Mouse (Mus musculus) intestine, embryonic 14.5 days (tissue): ENCODE measurements at regions not wholly inside any gene's neighbourhood (a gene's known extent, or its start where the extent isn't known, plus 50 kb on each side); places are given as distances from the start of the nearest gene placed in this dataset.

Experiments used
- ATAC-seq: fragments of 200-750 bp; cut with Nextera tagmentation; replicated peaks from 2 replicates; pipeline ENCODE4 v1.8.0; 2017; ENCODE audit warnings: low read depth, moderate number of reproducible peaks, moderate TSS enrichment, moderate library complexity; ENCODE audit not compliant: low FRiP score, low TSS enrichment
- DNase-seq: peaks from one replicate; pipeline ENCODE4 v3.0.0-alpha.2; 2018; ENCODE audit warnings: low spot score
- H3K27ac ChIP-seq: fragments of 300-500 bp; sonication (generic); 2 replicates; pipeline ENCODE4 v1.5.1; 2014; ENCODE audit warnings: low read depth, mild to moderate bottlenecking, control low read depth
- H3K27me3 ChIP-seq: fragments of 300-500 bp; sonication (generic); replicated peaks from 2 replicates; pipeline ENCODE4 v1.6.1; 2014; ENCODE audit warnings: low read length, control low read depth; ENCODE audit not compliant: control insufficient read depth, insufficient read depth
- H3K36me3 ChIP-seq: fragments of 300-500 bp; sonication (generic); 2 replicates; pipeline ENCODE4 v1.6.1; 2014; ENCODE audit warnings: low read length, control low read depth; ENCODE audit not compliant: control insufficient read depth, insufficient read depth
- H3K4me1 ChIP-seq: fragments of 300-500 bp; sonication (generic); replicated peaks from 2 replicates; pipeline ENCODE4 v1.6.1; 2014; ENCODE audit warnings: low read length, control low read depth, mixed read lengths; ENCODE audit not compliant: control insufficient read depth, insufficient read depth
- H3K4me2 ChIP-seq: fragments of 300-500 bp; sonication (generic); 2 replicates; pipeline ENCODE4 v1.6.1; 2014; ENCODE audit warnings: low read length
- H3K4me3 ChIP-seq: fragments of 300-500 bp; sonication (generic); 2 replicates; pipeline ENCODE4 v1.5.1; 2014; ENCODE audit warnings: low read depth, low read length, control low read depth, mixed read lengths
- H3K9ac ChIP-seq: fragments of 300-500 bp; sonication (generic); 2 replicates; pipeline ENCODE4 v1.6.1; 2014; ENCODE audit warnings: mild to moderate bottlenecking, low read length
- H3K9me3 ChIP-seq: fragments of 300-500 bp; sonication (generic); 2 replicates; pipeline ENCODE4 v1.6.1; 2016; ENCODE audit warnings: low read length, control low read depth; ENCODE audit not compliant: control insufficient read depth
- WGBS: fragments of 180-500 bp; shearing (Covaris S2); extraction: QIAGEN DNeasy Blood & Tissue Kit; methylation state at CpG from one replicate; pipeline ENCODE4 v1.1.7; 2014; 5-methylcytosine and 5-hydroxymethylcytosine counted together

DNA sequence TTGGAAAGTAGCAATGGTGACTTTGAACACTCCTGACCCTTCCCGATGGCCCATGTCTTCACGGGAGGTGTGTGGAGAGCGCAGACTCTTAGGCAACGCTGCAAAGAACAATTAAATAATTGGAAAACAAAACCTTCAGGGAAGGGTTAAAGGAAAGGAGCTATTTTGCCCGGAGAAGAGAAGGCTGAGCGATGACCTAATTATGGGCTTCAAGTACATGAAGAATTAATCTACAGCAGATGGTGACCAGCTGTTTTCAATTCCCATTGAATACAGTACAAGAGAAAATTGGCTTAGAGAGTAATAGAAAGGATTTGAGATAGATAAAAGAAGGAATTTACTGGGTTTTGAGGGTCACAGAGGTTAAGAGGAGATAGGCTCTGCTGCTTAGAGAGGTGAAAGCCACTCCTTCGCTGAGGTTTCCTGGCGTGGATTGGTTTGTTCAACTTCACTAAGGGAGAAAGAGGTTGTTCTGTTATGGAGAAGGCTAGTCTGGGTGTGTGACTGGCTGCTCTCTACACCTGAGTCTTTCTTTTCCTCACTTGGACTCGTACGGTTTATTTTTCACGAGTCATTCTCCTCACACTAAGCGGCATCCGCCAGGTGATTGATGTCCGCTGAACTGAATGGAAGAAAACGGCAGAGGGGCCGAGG lies 184.7 kb upstream of the Car8 start:
- Histone ChIP-seq H3K27me3 (no peaks in the 10 kb centered on the region), H3K27ac (no peak overlapping the region), H3K9me3 (no peaks in the 10 kb centered on the region), H3K4me3 (no peak overlapping the region), H3K9ac (no peak overlapping the region), H3K4me2 (no peak overlapping the region), H3K4me1 (no peaks in the 10 kb centered on the region), H3K36me3 (no peaks in the 10 kb centered on the region)
- no peak for ATAC-seq
- no peak for DNase-seq
- WGBS: 57% methylated on average over 16 of the region's 16 CpGs

GRCm38 (mm10) chr4:8421285-8421684 lies 182.4 kb upstream of the Car8 start:
- no peak for ATAC-seq
- H3K4me1 ChIP-seq: no peaks in the 10 kb centered on the region
- no peak overlapping the region for H3K27ac ChIP-seq
- 96% methylated on average over 6 of the region's 6 CpGs for WGBS
- H3K4me2 ChIP-seq: no peak overlapping the region
- DNase-seq: no peak
- no peaks in the 10 kb centered on the region for H3K27me3 ChIP-seq
- H3K9me3 ChIP-seq: no peaks in the 10 kb centered on the region
- no peak overlapping the region for H3K4me3 ChIP-seq
- no peak overlapping the region for H3K9ac ChIP-seq
- no peaks in the 10 kb centered on the region for H3K36me3 ChIP-seq

- H3K9me3 ChIP-seq: no peaks in the 10 kb centered on the region
- no peaks in the 10 kb centered on the region for H3K4me1 ChIP-seq
- no peak overlapping the region for H3K9ac ChIP-seq
- no peaks in the 10 kb centered on the region for H3K36me3 ChIP-seq
- ATAC-seq: no peak
- H3K4me2 ChIP-seq: no peak overlapping the region
- H3K27ac ChIP-seq: no peak overlapping the region
- DNase-seq: no peak
- WGBS: 60% methylated on average over 1 of the region's 1 CpGs
- H3K27me3 ChIP-seq: no peaks in the 10 kb centered on the region
- no peak overlapping the region for H3K4me3 ChIP-seq
These were observed 179.7 kb upstream of the Car8 start for GRCm38 (mm10) chr4:8418374-8419031.

DNA sequence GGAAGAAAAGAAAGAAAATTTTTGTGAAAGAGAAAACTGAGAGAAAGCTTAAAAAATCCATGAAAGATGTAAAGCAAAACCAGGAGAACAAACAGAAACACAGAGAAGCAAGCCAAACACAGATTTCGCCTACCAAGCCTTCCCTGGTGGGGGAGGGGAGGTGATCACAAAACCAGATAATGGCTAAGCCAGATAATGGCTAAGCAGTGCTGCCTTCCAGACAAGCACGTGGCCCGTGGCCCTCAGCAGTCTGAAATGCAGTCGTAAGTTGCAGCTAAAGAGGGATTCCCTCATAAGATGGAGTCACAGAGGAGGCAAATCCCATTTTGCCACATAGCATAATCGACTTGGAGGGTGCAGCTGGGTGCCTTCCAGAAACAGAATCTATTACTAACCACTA lies 179.0 kb upstream of the Car8 start:
- 44% methylated on average over 5 of the region's 5 CpGs for WGBS
- no peak overlapping the region for H3K27ac ChIP-seq
- ATAC-seq (no peak), DNase-seq (no peak)
- H3K4me3 ChIP-seq: no peak overlapping the region
- no peak overlapping the region for H3K9ac ChIP-seq
- no peaks in the 10 kb centered on the region for H3K4me1 ChIP-seq
- no peaks in the 10 kb centered on the region for H3K9me3 ChIP-seq
- H3K36me3 ChIP-seq: no peaks in the 10 kb centered on the region
- no peaks in the 10 kb centered on the region for H3K27me3 ChIP-seq
- no peak overlapping the region for H3K4me2 ChIP-seq

DNA sequence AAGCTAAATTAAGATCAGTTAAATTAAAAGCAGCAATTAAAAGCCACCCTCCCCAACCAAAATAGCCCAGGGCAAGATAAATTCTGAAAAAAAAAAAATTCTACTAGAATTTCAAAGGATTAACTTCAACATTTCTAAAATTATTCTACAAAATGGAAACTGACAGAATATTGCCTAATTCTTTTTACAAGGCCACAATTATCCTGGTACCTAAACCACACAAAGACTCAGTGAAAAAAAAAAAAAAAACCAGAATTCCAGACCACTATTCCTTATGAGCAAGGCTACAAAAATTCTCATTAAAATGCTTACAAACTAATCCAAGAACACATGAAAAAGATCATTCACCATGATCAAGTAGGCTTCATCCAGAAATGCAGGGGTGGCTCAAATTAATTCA lies 174.5 kb upstream of the Car8 start:
- Histone ChIP-seq H3K4me1 (no peaks in the 10 kb centered on the region), H3K27me3 (no peaks in the 10 kb centered on the region), H3K27ac (no peak overlapping the region), H3K9me3 (no peaks in the 10 kb centered on the region), H3K4me3 (no peak overlapping the region), H3K9ac (no peak overlapping the region), H3K36me3 (no peaks in the 10 kb centered on the region), H3K4me2 (no peak overlapping the region)
- DNase-seq (no peak), ATAC-seq (no peak)

DNA sequence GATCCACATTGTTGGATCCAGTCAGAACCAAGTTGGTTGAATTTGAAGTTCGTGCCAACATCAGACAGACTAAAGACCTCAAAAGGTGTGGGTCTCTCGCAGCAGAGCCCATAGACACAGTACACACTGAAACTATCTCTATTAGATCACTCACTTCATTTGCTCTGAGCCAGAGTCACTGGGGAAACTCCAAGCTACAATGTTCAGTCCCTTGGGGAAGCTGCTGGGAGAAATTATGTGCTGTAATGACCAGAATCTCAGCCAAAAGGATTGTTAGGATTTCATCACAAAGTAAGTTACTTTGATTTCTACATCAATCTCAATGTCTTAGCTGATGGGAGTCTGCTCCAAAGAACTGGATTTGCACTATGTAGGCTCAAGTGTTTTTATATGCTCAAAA lies 161.2 kb upstream of the Car8 start:
- no peaks in the 10 kb centered on the region for H3K36me3 ChIP-seq
- DNase-seq (no peak), ATAC-seq (no peak)
- H3K4me1 ChIP-seq: no peaks in the 10 kb centered on the region
- H3K4me2 ChIP-seq: no peak overlapping the region
- 94% methylated on average over 2 of the region's 2 CpGs for WGBS
- H3K4me3 ChIP-seq: no peak overlapping the region
- no peak overlapping the region for H3K27ac ChIP-seq
- H3K9ac ChIP-seq: no peak overlapping the region
- H3K27me3 ChIP-seq: no peaks in the 10 kb centered on the region
- H3K9me3 ChIP-seq: no peaks in the 10 kb centered on the region

- Histone ChIP-seq H3K4me3 (no peak overlapping the region), H3K9me3 (no peaks in the 10 kb centered on the region), H3K9ac (no peak overlapping the region), H3K27ac (no peak overlapping the region), H3K36me3 (no peaks in the 10 kb centered on the region), H3K27me3 (no peaks in the 10 kb centered on the region), H3K4me1 (no peaks in the 10 kb centered on the region), H3K4me2 (no peak overlapping the region)
- WGBS: 59% methylated on average over 1 of the region's 1 CpGs
- DNase-seq: no peak
- ATAC-seq: no peak
These were observed 160.6 kb upstream of the Car8 start for GRCm38 (mm10) chr4:8399430-8399829.

DNA sequence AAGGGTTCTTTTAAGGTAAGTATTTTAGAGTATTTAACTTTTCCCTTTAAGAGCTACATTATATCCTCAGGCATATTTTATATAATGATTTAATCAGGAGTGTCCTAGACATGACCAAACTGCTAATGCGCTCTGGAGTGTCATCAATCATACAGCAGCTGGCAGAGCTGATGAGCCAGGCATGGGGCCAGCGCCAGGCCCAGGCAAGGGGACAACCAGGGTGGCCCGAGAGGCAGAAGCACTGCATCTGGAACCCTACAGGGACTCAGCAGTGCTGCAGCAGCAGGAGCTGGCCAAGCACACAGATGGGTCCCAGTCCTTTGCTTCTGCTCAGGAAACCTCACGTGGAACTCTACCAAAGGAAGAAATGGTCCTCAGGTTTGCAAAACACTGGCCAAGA lies 160.1 kb upstream of the Car8 start:
- Histone ChIP-seq H3K4me2 (no peak overlapping the region), H3K27me3 (no peaks in the 10 kb centered on the region), H3K9me3 (no peaks in the 10 kb centered on the region), H3K4me1 (no peaks in the 10 kb centered on the region), H3K9ac (no peak overlapping the region), H3K27ac (no peak overlapping the region), H3K36me3 (no peaks in the 10 kb centered on the region), H3K4me3 (no peak overlapping the region)
- no peak for DNase-seq
- ATAC-seq: peak; percentile 36; the same call in 1 of the 2 replicates
- WGBS: 60% methylated on average over 4 of the region's 4 CpGs

DNA sequence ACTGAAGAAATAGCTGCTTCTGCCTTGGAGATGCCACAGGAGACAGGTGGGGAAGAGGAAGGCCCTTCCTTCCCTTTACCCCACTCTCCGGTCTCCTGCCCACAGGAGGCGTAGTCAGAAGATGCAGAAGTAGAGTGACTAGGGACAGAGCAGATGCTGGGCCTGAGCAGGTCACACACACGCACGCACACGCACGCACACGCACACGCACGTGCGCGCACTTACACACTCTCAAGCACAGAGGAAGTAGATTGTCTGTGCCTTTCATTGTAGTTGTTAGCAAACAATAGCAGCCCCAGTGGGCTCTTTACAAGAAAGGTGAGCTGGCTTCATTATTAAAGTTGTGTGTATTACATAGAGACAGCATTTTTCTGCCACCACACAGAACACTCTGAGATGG lies 144.3 kb upstream of the Car8 start:
- ATAC-seq (no peak), DNase-seq (no peak)
- Histone ChIP-seq H3K27me3 (no peaks in the 10 kb centered on the region), H3K4me2 (no peak overlapping the region), H3K36me3 (no peaks in the 10 kb centered on the region), H3K4me3 (no peak overlapping the region), H3K27ac (no peak overlapping the region), H3K9me3 (no peaks in the 10 kb centered on the region), H3K4me1 (no peaks in the 10 kb centered on the region), H3K9ac (no peak overlapping the region)
- WGBS: 92% methylated on average over 11 of the region's 11 CpGs
